Mouse (Mus musculus) cerebellum, adult 2 months (tissue): ENCODE measurements around the gene Pbrm1.

Source experiments
- CTCF ChIP-seq: fragments of 200-500 bp; IDR thresholded peaks from 2 replicates; pipeline ENCODE4 v1.5.1; 2011; ENCODE audit warnings: low read depth, mild to moderate bottlenecking, control low read depth, low read length, moderate library complexity, borderline replicate concordance; ENCODE audit not compliant: insufficient read depth
- POLR2A ChIP-seq: fragments of 200-500 bp; IDR thresholded peaks from 2 replicates; pipeline ENCODE4 v1.6.1; 2011; ENCODE audit warnings: low read length, control low read depth, borderline replicate concordance; ENCODE audit not compliant: insufficient read depth

DNA sequence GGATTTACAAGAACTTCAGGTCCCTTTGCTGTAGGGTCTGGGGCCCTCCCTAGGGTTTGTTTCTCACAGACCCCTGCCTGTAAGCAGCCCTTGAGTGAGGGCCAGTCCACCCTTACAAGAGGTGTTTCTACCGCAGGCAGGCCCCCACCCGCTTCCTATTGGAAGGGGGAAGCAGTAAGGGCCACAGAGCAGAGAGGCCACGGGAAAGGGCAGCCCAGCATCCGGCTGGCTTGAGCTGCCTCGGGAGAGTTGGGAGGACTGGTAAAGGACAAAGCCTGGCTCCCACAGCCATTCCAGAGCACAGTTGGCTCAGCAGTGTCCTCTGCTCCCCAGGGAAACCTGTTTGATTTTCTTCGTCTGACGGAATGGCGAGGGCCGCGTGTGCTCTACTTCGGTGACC, 118.9 kb downstream of the Pbrm1 start:
- TF ChIP-seq CTCF (no peak), POLR2A (no peak)
